Mouse (Mus musculus): ENCODE results near the gene Abca7. TPM values are rescaled to one million over a fixed set of nuclear protein-coding genes. Genes with fewer than 3 reads are reported as not detected.
"Not testable (repeated sequence)": the region's sequence is repeated elsewhere in the genome, so short reads cannot be mapped to it uniquely, and the experiment has no call there.

Gene Abca7
- total RNA-seq, 2 experiments from 2014 or later, result 8.5 to 9.8 TPM

GRCm38 (mm10) chr10:80050885-80051617 lies 54.8 kb downstream of the Abca7 start:
- intact Hi-C loops (cut with DNase I), result loop anchor here (5.0 kb wide), 1 partner anchor 66 kb away; the partner anchor contains the start of gene Stk11
- DNase-seq (ENCODE audit: extremely low spot score in 1 of 2, low spot score in 2 of 2), result no peak

- DNase-seq (ENCODE audit: extremely low spot score in 1 of 2, low spot score in 2 of 2), result peak in 1 of 2 experiments; percentile 79
- intact Hi-C loops (cut with DNase I), result loop anchor here (5.0 kb wide), 1 partner anchor 66 kb away; the partner anchor contains the start of gene Stk11
These were observed 55.5 kb downstream of the Abca7 start for GRCm38 (mm10) chr10:80051618-80052373.

- no peak for DNase-seq (ENCODE audit: extremely low spot score in 1 of 2, low spot score in 2 of 2)
- intact Hi-C loops (cut with DNase I), result loop anchor here (5.0 kb wide), 1 partner anchor 65 kb away; the partner anchor contains the start of gene Stk11
These were observed 56.1 kb downstream of the Abca7 start for GRCm38 (mm10) chr10:80052374-80052764.

GRCm38 (mm10) chr10:80053259-80053780 lies 57.0 kb downstream of the Abca7 start:
- intact Hi-C loops (cut with DNase I), result loop anchor here (5.0 kb wide), 1 partner anchor 64 kb away; the partner anchor contains the start of gene Stk11
- DNase-seq (ENCODE audit: extremely low spot score in 1 of 2, low spot score in 2 of 2), result peak; percentile 100

- intact Hi-C loops (cut with DNase I), result loop anchor here (5.0 kb wide), 1 partner anchor 63 kb away; the partner anchor contains the start of gene Stk11
- peak in 1 of 2 experiments; percentile 83 for DNase-seq (ENCODE audit: extremely low spot score in 1 of 2, low spot score in 2 of 2)
These were observed 57.8 kb downstream of the Abca7 start for GRCm38 (mm10) chr10:80053831-80054815.

- intact Hi-C loops (cut with DNase I), result loop anchor here (5.0 kb wide), 1 partner anchor 62 kb away; the partner anchor contains the start of gene Stk11
- DNase-seq (ENCODE audit: extremely low spot score in 1 of 2, low spot score in 2 of 2), result not testable (repeated sequence)
These were observed 58.6 kb downstream of the Abca7 start for GRCm38 (mm10) chr10:80054911-80055310.

- DNase-seq (ENCODE audit: extremely low spot score in 1 of 2, low spot score in 2 of 2), result no peak
These were observed 59.1 kb downstream of the Abca7 start for GRCm38 (mm10) chr10:80055364-80055763.

GRCm38 (mm10) chr10:80055891-80056290 lies 59.6 kb downstream of the Abca7 start:
- intact Hi-C loops (cut with DNase I), result no loop called here
- DNase-seq (ENCODE audit: extremely low spot score in 1 of 2, low spot score in 2 of 2), result no peak

More at GRCm38 (mm10) chr10:80055364-80055763, 59.1 kb downstream of the Abca7 start:
- intact Hi-C loops (cut with DNase I), result no loop called here

- intact Hi-C loops (cut with DNase I), result no loop called here
- no peak for DNase-seq (ENCODE audit: extremely low spot score in 1 of 2, low spot score in 2 of 2)
These were observed 60.2 kb downstream of the Abca7 start for GRCm38 (mm10) chr10:80056506-80056905.

GRCm38 (mm10) chr10:80056976-80057682 lies 60.8 kb downstream of the Abca7 start:
- intact Hi-C loops (cut with DNase I), result no loop called here

GRCm38 (mm10) chr10:80057683-80058326 lies 61.5 kb downstream of the Abca7 start:
- no peak for DNase-seq (ENCODE audit: extremely low spot score in 1 of 2, low spot score in 2 of 2)
- intact Hi-C loops (cut with DNase I), result no loop called here

More at GRCm38 (mm10) chr10:80056976-80057682, 60.8 kb downstream of the Abca7 start:
- no peak for DNase-seq (ENCODE audit: extremely low spot score in 1 of 2, low spot score in 2 of 2)

GRCm38 (mm10) chr10:80063104-80063503 lies 66.8 kb downstream of the Abca7 start:
- peak in 1 of 2 experiments; percentile 69 for DNase-seq (ENCODE audit: extremely low spot score in 1 of 2, low spot score in 2 of 2)
- intact Hi-C loops (cut with DNase I), result loop anchor here (5.0 kb wide), 1 partner anchor 39 kb away; no protein-coding TSS in a partner anchor

GRCm38 (mm10) chr10:80063877-80064650 lies 67.8 kb downstream of the Abca7 start:
- DNase-seq (ENCODE audit: extremely low spot score in 1 of 2, low spot score in 2 of 2), result no peak
- intact Hi-C loops (cut with DNase I), result loop anchor here (5.0 kb wide), 1 partner anchor 38 kb away; no protein-coding TSS in a partner anchor
